Mouse (Mus musculus) forebrain, embryonic 11.5 days (tissue): ENCODE data around the gene Gm3839. TPM values are rescaled to one million over a fixed set of nuclear protein-coding genes. Genes with fewer than 3 reads are reported as not detected.
"Not testable (repeated sequence)": the region's sequence is repeated elsewhere in the genome, so short reads cannot be mapped to it uniquely, and the experiment has no call there.

ENCODE experiments used
- ATAC-seq: fragments of 200-750 bp; cut with Nextera tagmentation; replicated peaks from 2 replicates; pipeline ENCODE4 v1.8.0; 2017; ENCODE audit warnings: moderate TSS enrichment; ENCODE audit not compliant: low FRiP score
- DNase-seq: peaks from one replicate; pipeline ENCODE4 v3.0.0-alpha.2; 2017; ENCODE audit warnings: low spot score
- H3K27ac ChIP-seq: fragments of 300-500 bp; sonication (generic); 2 replicates; pipeline ENCODE4 v1.5.1; 2014; ENCODE audit warnings: low read depth, low read length
- H3K27me3 ChIP-seq: fragments of 300-500 bp; sonication (generic); 2 replicates; pipeline ENCODE4 v1.6.1; 2014; ENCODE audit warnings: mild to moderate bottlenecking, low read length, mixed read lengths; ENCODE audit not compliant: control insufficient read depth, insufficient read depth
- H3K36me3 ChIP-seq: fragments of 300-500 bp; sonication (generic); 2 replicates; pipeline ENCODE4 v1.6.1; 2014; ENCODE audit warnings: mild to moderate bottlenecking, low read length, moderate library complexity, mixed read lengths; ENCODE audit not compliant: control insufficient read depth, insufficient read depth
- H3K4me1 ChIP-seq: fragments of 300-500 bp; sonication (generic); replicated peaks from 2 replicates; pipeline ENCODE4 v1.6.1; 2014; ENCODE audit warnings: low read length, mixed read lengths; ENCODE audit not compliant: control insufficient read depth, insufficient read depth
- H3K4me2 ChIP-seq: fragments of 300-500 bp; sonication (generic); 2 replicates; pipeline ENCODE4 v1.6.1; 2014; ENCODE audit warnings: low read depth, mild to moderate bottlenecking, low read length, moderate library complexity, mixed read lengths; ENCODE audit not compliant: severe bottlenecking
- H3K4me3 ChIP-seq: fragments of 300-500 bp; sonication (generic); 2 replicates; pipeline ENCODE4 v1.5.1; 2014; ENCODE audit warnings: low read depth, low read length
- H3K9ac ChIP-seq: fragments of 300-500 bp; sonication (generic); 2 replicates; pipeline ENCODE4 v1.6.1; 2014; ENCODE audit warnings: low read length
- H3K9me3 ChIP-seq: fragments of 300-500 bp; sonication (generic); 2 replicates; pipeline ENCODE4 v1.6.1; 2016; ENCODE audit warnings: low read length, mixed read lengths; ENCODE audit not compliant: control insufficient read depth
- WGBS: fragments of 180-500 bp; shearing (Covaris S2); extraction: QIAGEN DNeasy Blood & Tissue Kit; methylation state at CpG from one replicate; pipeline ENCODE4 v1.1.7; 2014; 5-methylcytosine and 5-hydroxymethylcytosine counted together
- polyA plus RNA-seq: library from polyadenylated mRNA; unstranded; fragments of >200 nt; fragmentation: Nextera tagmentation; extraction: Ambion mirVana; gene quantifications from 2 replicates; pipeline ENCODE4 v1.2.1, GENCODE M21; 2014

Gm3839 gene
- 2.2 and 2.3 TPM in 2 replicates for polyA plus RNA-seq

DNA sequence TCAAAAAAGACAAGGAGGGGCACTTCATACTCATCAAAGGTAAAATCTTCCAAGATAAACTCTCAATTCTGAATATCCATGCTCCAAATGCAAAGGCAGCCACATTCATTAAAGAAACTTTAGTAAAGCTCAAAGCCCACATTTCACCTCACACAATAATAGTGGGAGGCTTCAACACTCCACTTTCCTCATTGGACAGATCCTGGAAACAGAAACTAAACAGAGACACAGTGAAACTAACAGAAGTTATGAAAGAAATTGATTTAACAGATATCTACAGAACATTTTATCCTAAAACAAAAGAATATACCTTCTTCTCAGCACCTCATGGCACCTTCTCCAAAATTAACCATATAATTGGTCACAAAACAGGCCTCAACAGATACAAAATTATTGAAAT, at the start of gene Gm3839:
Gene Gm3839 (minus strand): TSS at position 101 of the 400 bp plus-strand sequence.
- ATAC-seq, DNase-seq, H3K4me2 ChIP-seq, H3K4me1 ChIP-seq, H3K9ac ChIP-seq, H3K9me3 ChIP-seq, H3K36me3 ChIP-seq, H3K4me3 ChIP-seq, H3K27ac ChIP-seq, H3K27me3 ChIP-seq: not testable (repeated sequence)

GRCm38 (mm10) chr14:11405661-11406060, 49.1 kb upstream of the Gm3839 start:
- Histone ChIP-seq H3K27ac (no peak overlapping the region), H3K4me2 (no peak overlapping the region), H3K27me3 (no peaks in the 10 kb centered on the region), H3K9ac (no peak overlapping the region), H3K4me3 (no peak overlapping the region), H3K36me3 (no peaks in the 10 kb centered on the region), H3K4me1 (no peaks in the 10 kb centered on the region), H3K9me3 (no peaks in the 10 kb centered on the region)
- ATAC-seq (no peak), DNase-seq (no peak)
- 85% methylated on average over 9 of the region's 9 CpGs for WGBS

DNA sequence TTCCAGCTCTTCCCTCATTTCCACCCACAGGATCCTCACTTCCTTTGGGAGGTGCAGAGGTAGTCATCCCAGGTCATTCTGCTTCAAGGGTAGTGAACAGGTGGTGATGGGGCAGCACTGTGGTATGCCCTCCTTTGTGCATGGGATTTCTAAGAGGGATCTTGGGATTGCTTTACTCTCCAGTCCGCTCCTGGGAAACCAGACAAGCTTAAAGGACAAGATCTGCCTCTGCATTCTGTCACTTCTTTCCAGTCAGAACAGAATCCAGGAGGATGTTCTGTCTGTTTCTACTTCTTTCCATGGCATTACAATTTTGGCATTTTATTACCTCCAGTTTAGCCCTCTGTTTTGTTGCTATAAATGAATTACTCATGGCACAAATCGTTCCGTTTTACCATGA, 21.3 kb upstream of the Gm3839 start:
- WGBS, result 89% methylated on average over 3 of the region's 3 CpGs
- Histone ChIP-seq H3K9me3 (no peaks in the 10 kb centered on the region), H3K9ac (no peak overlapping the region), H3K27me3 (no peaks in the 10 kb centered on the region), H3K36me3 (no peaks in the 10 kb centered on the region), H3K4me3 (no peak overlapping the region), H3K4me1 (no peaks in the 10 kb centered on the region), H3K4me2 (no peak overlapping the region), H3K27ac (no peak overlapping the region)
- ATAC-seq, result no peak
- DNase-seq, result no peak

DNA sequence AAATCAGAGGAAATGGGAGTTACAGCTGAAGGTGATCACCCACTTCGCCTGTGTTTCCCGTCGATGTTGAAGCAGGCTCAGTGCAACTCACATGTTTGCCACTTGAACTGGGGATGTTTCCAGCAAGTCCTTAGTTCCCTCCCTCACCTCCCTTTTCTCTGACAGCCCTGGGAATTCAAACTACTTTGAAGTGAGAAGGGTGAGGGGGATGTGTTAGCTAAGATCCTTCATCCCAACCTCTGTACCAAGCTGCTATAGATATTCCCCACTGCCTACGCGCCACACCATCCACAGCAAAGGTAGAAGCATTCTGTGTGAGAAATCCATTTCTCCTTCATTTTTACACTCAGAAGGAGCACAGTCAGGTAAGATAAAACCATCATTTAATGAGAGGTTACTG, 18.7 kb upstream of the Gm3839 start:
- no peaks in the 10 kb centered on the region for H3K27me3 ChIP-seq
- H3K36me3 ChIP-seq, result no peaks in the 10 kb centered on the region
- no peaks in the 10 kb centered on the region for H3K9me3 ChIP-seq
- no peak overlapping the region for H3K4me3 ChIP-seq
- H3K4me2 ChIP-seq, result no peak overlapping the region
- H3K9ac ChIP-seq, result no peak overlapping the region
- no peak for DNase-seq
- H3K4me1 ChIP-seq, result no peaks in the 10 kb centered on the region
- WGBS, result 89% methylated on average over 5 of the region's 5 CpGs
- no peak for ATAC-seq
- H3K27ac ChIP-seq, result no peak overlapping the region

DNA sequence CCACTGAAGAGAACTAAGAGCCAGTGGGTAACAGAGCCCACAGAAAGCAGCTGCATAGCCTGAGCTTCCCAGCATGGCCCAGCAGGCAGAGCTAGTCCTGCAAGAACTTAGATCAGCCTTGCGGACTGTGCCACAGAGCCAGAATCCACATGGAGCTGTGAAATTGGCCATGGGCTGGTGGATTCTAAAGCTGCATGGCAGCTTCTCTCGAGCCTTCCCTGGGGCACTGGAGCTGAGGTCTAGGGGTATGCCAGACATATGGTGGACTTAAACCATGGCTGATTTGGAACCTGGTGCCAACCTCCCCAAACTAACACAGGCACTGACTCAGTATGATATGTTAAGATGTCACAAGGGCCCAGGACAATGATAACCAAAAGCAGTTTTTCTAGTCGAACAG, 10.4 kb downstream of the Gm3839 start:
- ATAC-seq (no peak), DNase-seq (no peak)
- WGBS, result 91% methylated on average over 3 of the region's 3 CpGs
- Histone ChIP-seq H3K36me3 (no peaks in the 10 kb centered on the region), H3K4me3 (no peak overlapping the region), H3K27me3 (no peaks in the 10 kb centered on the region), H3K9ac (no peak overlapping the region), H3K27ac (no peak overlapping the region), H3K9me3 (no peaks in the 10 kb centered on the region), H3K4me2 (no peak overlapping the region), H3K4me1 (no peaks in the 10 kb centered on the region)

- 49% methylated on average over 2 of the region's 2 CpGs for WGBS
- DNase-seq (no peak), ATAC-seq (no peak)
- no peaks in the 10 kb centered on the region for H3K27me3 ChIP-seq
- H3K36me3 ChIP-seq, result no peaks in the 10 kb centered on the region
- H3K4me1 ChIP-seq, result no peaks in the 10 kb centered on the region
- H3K9me3 ChIP-seq, result no peaks in the 10 kb centered on the region
- H3K4me3 ChIP-seq, result no peak overlapping the region
- no peak overlapping the region for H3K27ac ChIP-seq
- H3K9ac ChIP-seq, result no peak overlapping the region
- no peak overlapping the region for H3K4me2 ChIP-seq
Observed at GRCm38 (mm10) chr14:11329993-11330392, 26.5 kb downstream of the Gm3839 start.

GRCm38 (mm10) chr14:11307079-11307478, 49.4 kb downstream of the Gm3839 start:
- H3K4me3 ChIP-seq, result no peak overlapping the region
- no peak overlapping the region for H3K27ac ChIP-seq
- H3K27me3 ChIP-seq, result no peaks in the 10 kb centered on the region
- no peak overlapping the region for H3K4me2 ChIP-seq
- no peaks in the 10 kb centered on the region for H3K9me3 ChIP-seq
- DNase-seq (no peak), ATAC-seq (no peak)
- no peaks in the 10 kb centered on the region for H3K36me3 ChIP-seq
- 46% methylated on average over 2 of the region's 2 CpGs for WGBS
- H3K4me1 ChIP-seq, result no peaks in the 10 kb centered on the region
- H3K9ac ChIP-seq, result no peak overlapping the region

- not testable (repeated sequence) for H3K27ac ChIP-seq, H3K9me3 ChIP-seq, H3K4me3 ChIP-seq, H3K27me3 ChIP-seq, H3K36me3 ChIP-seq, DNase-seq, H3K4me2 ChIP-seq, H3K4me1 ChIP-seq, H3K9ac ChIP-seq, ATAC-seq
- 78% methylated on average over 3 of the region's 3 CpGs for WGBS
Observed at GRCm38 (mm10) chr14:11287956-11288355, 68.6 kb downstream of the Gm3839 start.

- no peak overlapping the region for H3K4me2 ChIP-seq
- no peak for DNase-seq
Observed at GRCm38 (mm10) chr14:11257161-11257705, 99.3 kb downstream of the Gm3839 start.

More at GRCm38 (mm10) chr14:11257161-11257705, 99.3 kb downstream of the Gm3839 start:
- no peak overlapping the region for H3K9ac ChIP-seq
- ATAC-seq, result no peak
- no peak overlapping the region for H3K4me3 ChIP-seq
- no peaks in the 10 kb centered on the region for H3K36me3 ChIP-seq
- 93% methylated on average over 4 of the region's 4 CpGs for WGBS
- H3K27me3 ChIP-seq, result no peaks in the 10 kb centered on the region
- no peaks in the 10 kb centered on the region for H3K4me1 ChIP-seq
- H3K27ac ChIP-seq, result no peak overlapping the region
- H3K9me3 ChIP-seq, result no peaks in the 10 kb centered on the region
